Mouse (Mus musculus) cortical plate, adult 2 months (tissue): ENCODE measurements around the gene Slc9a4.

Source experiments
- CTCF ChIP-seq: fragments of 200-500 bp; IDR thresholded peaks from 2 replicates; pipeline ENCODE4 v1.5.1; 2011; ENCODE audit warnings: mild to moderate bottlenecking, control low read depth, low read length; ENCODE audit not compliant: insufficient read depth; ENCODE audit errors: extremely low read depth
- POLR2A ChIP-seq: fragments of 200-500 bp; IDR thresholded peaks from 2 replicates; pipeline ENCODE4 v1.6.1; 2011; ENCODE audit warnings: mild to moderate bottlenecking, low read length, control low read depth; ENCODE audit not compliant: insufficient read depth; ENCODE audit errors: extremely low read depth

DNA sequence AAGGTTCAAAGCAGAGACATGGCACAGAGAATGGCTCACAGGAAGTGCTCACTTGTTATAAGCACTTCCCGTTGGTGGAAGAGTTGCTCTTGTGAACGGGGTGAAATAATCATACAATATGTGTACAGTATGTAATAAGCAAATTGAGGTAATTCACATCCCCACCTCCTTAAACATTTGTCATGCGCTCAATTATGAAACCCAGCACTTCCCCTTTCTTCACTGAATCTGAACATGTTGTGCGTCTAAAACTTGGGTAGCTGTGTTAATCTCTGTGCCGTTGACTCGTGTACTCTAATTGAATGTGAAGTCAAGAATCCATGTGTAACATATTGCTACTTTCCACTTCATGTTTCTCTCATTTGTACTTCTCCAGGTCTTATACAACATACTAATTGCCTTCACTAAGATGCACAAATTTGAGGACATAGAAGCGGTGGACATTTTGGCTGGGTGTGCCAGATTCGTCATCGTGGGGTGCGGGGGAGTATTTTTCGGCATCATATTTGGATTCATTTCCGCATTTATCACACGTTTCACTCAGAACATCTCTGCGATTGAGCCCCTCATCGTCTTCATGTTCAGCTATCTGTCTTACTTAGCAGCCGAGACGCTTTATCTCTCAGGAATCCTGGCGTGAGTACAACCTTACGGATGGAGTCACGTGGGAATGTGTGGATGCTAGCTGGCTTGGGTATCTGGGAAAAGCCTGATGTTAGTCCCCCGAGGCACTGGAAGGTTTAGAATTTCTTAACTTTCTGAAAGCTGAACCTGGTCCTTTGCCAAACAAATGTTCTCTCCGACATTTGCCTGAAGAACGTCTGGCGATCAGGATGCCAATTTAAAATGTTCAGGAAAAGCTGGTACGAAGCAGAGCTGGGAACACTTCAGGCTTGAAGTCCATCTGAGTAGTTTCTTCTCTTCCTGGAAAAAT, 20.8 kb downstream of the Slc9a4 start:
- no peak for TF ChIP-seq POLR2A
- no peak for TF ChIP-seq CTCF
